Mouse (Mus musculus): ENCODE results near the gene Ctnnbl1. TPM values are rescaled to one million over a fixed set of nuclear protein-coding genes. Genes with fewer than 3 reads are reported as not detected.

Gene Ctnnbl1
- total and polyA plus RNA-seq, 3 experiments = 6.7 to 10.7 (median 10.1) TPM

DNA sequence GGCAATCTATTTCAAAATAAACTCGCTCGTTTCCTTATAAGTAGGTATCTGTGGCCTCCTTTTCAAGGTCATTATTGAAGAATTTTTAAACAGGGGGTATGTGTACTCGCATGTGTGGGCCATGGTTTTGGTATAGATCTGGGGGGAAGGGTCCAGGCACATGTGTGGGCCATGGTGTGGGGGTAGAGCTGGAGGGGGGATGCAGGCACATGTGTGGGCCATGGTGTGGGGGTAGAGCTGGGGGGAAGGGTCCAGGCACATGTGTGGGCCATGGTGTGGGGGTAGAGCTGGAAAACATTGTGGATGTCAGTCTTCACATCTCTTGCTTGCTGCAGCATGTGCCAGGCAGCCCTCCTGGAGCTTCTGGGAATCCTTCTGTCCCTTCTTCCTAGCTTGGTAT, 129.9 kb downstream of the Ctnnbl1 start:
- Histone ChIP-seq H3K27me3 (ENCODE audit: control insufficient read depth, insufficient read depth, low read length) (no peaks in the 10 kb centered on the region), H3K4me3 (no peak overlapping the region), H3K9ac (ENCODE audit: low read depth, low read length) (no peak overlapping the region), H3K4me1 (ENCODE audit: control insufficient read depth, insufficient read depth, low read length) (peaks cover 3% of the 10 kb centered on the region; the same call in 1 of the 2 replicates), H3K36me3 (ENCODE audit: control insufficient read depth, insufficient read depth, low read length) (no peaks in the 10 kb centered on the region), H3K79me2 (replicated peaks; ENCODE audit: control insufficient read depth, insufficient read depth, low read length) (no peaks in the 10 kb centered on the region), H3K27ac (no peak overlapping the region)
- intact Hi-C loops (cut with DNase I) = no loop called here
- DNase-seq = no peak
- WGBS = 99% methylated on average over 3 of the region's 3 CpGs
- TF ChIP-seq EP300 (IDR thresholded peaks at IDR 0.05; ENCODE audit: insufficient read depth, low read depth, low read length) = no peak
- no peak for TF ChIP-seq POLR2A (IDR thresholded peaks at IDR 0.05; ENCODE audit: insufficient read depth, low read depth, low read length)
- no peak for TF ChIP-seq CTCF (IDR thresholded peaks at IDR 0.05)

DNA sequence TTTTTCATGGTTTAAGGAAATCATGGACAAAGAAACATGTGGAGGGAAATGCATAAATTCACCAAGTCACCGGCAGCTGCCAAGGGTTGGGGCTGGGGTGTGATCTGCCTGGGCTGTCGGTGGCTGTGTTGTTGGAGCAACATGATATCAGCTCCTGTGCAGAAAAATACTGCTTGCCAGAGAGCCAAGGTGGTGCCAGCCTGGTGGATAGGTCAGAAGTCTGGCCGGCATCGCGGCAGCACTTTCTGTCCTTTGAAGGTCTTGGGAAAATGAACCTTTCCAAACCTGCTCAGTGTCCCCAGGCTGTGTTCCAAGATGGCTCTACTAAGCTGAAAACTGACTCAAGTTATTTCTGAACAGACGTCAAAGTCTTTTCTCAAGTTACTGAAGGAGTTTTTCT, 133.0 kb downstream of the Ctnnbl1 start:
- no peaks in the 10 kb centered on the region for H3K36me3 ChIP-seq (ENCODE audit: control insufficient read depth, insufficient read depth, low read length)
- H3K9ac ChIP-seq (ENCODE audit: low read depth, low read length) = no peak overlapping the region
- H3K79me2 ChIP-seq (replicated peaks; ENCODE audit: control insufficient read depth, insufficient read depth, low read length) = no peaks in the 10 kb centered on the region
- peak; percentile 37 to 63 for DNase-seq
- H3K27ac ChIP-seq = no peak overlapping the region
- intact Hi-C loops (cut with DNase I) = loop anchor here (5.0 kb wide), 2 partner anchors 53 to 118 kb away; no protein-coding TSS in a partner anchor
- H3K27me3 ChIP-seq (ENCODE audit: control insufficient read depth, insufficient read depth, low read length) = no peaks in the 10 kb centered on the region
- 64% methylated on average over 6 of the region's 6 CpGs for WGBS
- no peak overlapping the region for H3K4me3 ChIP-seq
- H3K4me1 ChIP-seq (ENCODE audit: control insufficient read depth, insufficient read depth, low read length) = peaks cover 7% of the 10 kb centered on the region
- peak; percentile 35; the same call in 1 of the 2 replicates for TF ChIP-seq EP300 (IDR thresholded peaks at IDR 0.05; ENCODE audit: insufficient read depth, low read depth, low read length)
- no peak for TF ChIP-seq POLR2A (IDR thresholded peaks at IDR 0.05; ENCODE audit: insufficient read depth, low read depth, low read length)

DNA sequence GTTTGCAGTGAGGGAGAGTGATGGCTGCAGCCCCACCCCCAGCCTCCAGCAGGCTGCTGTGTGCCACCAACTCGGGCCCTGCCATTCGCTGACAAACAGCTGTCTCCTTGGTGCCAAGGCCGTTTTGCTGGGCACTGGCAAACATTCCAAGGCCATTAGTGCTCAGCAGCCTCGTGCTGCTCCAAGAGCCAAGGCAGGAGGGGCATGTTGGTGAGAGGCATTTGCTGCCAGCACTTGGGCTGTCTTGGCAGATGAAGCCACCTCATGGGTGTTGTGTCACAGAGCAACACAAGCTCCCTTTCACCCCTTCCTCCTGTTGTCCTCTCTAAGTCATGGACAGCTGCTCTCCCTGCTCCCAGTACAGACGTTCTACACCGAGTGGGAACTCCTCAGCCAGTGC, 136.0 kb downstream of the Ctnnbl1 start:
- peak overlapping the region; percentile 29; the same call in 1 of the 2 replicates for H3K27ac ChIP-seq
- no peaks in the 10 kb centered on the region for H3K79me2 ChIP-seq (replicated peaks; ENCODE audit: control insufficient read depth, insufficient read depth, low read length)
- peaks cover 7% of the 10 kb centered on the region for H3K4me1 ChIP-seq (ENCODE audit: control insufficient read depth, insufficient read depth, low read length)
- peak; percentile 56 to 83 for DNase-seq
- no peaks in the 10 kb centered on the region for H3K36me3 ChIP-seq (ENCODE audit: control insufficient read depth, insufficient read depth, low read length)
- no peak overlapping the region for H3K4me3 ChIP-seq
- WGBS = 51% methylated on average over 6 of the region's 6 CpGs
- TF ChIP-seq POLR2A (IDR thresholded peaks at IDR 0.05; ENCODE audit: insufficient read depth, low read depth, low read length) (no peak), EP300 (IDR thresholded peaks at IDR 0.05; ENCODE audit: insufficient read depth, low read depth, low read length) (peak; percentile 97)
- no peak overlapping the region for H3K9ac ChIP-seq (ENCODE audit: low read depth, low read length)
- no peaks in the 10 kb centered on the region for H3K27me3 ChIP-seq (ENCODE audit: control insufficient read depth, insufficient read depth, low read length)
- intact Hi-C loops (cut with DNase I) = loop anchor here (5.0 kb wide), 2 partner anchors 56 to 121 kb away; no protein-coding TSS in a partner anchor

DNA sequence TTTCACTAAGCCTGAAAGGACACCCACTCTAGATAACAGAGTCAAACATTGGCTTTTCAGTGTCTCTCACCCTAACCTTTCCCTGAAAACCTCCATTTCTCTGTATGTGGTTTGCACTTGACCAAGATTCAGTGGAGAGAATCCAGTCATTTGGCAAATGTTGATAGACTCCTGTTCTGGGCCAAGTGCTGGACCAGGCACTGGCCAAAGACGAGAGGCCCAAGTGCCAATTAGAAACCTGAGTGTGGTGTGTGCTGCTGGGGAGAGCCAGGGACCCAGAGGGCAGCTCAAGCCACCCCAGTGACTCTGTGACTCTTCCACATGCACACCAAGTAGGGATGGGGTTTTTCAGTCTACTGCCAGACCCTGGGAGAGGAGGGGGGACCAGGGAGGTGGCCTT, 136.5 kb downstream of the Ctnnbl1 start:
- H3K4me1 ChIP-seq (ENCODE audit: control insufficient read depth, insufficient read depth, low read length) = peaks cover 7% of the 10 kb centered on the region
- H3K27me3 ChIP-seq (ENCODE audit: control insufficient read depth, insufficient read depth, low read length) = no peaks in the 10 kb centered on the region
- H3K79me2 ChIP-seq (replicated peaks; ENCODE audit: control insufficient read depth, insufficient read depth, low read length) = no peaks in the 10 kb centered on the region
- no peak overlapping the region for H3K9ac ChIP-seq (ENCODE audit: low read depth, low read length)
- peak in 1 of 2 experiments; percentile 14 for DNase-seq
- intact Hi-C loops (cut with DNase I) = loop anchor here (5.0 kb wide), 2 partner anchors 56 to 121 kb away; no protein-coding TSS in a partner anchor
- H3K4me3 ChIP-seq = no peak overlapping the region
- WGBS = 58% methylated on average over 1 of the region's 1 CpGs
- no peaks in the 10 kb centered on the region for H3K36me3 ChIP-seq (ENCODE audit: control insufficient read depth, insufficient read depth, low read length)
- TF ChIP-seq EP300 (IDR thresholded peaks at IDR 0.05; ENCODE audit: insufficient read depth, low read depth, low read length) = no peak
- no peak for TF ChIP-seq POLR2A (IDR thresholded peaks at IDR 0.05; ENCODE audit: insufficient read depth, low read depth, low read length)
- TF ChIP-seq CTCF (IDR thresholded peaks at IDR 0.05) = no peak
- peak overlapping the region; percentile 29; the same call in 1 of the 2 replicates for H3K27ac ChIP-seq

DNA sequence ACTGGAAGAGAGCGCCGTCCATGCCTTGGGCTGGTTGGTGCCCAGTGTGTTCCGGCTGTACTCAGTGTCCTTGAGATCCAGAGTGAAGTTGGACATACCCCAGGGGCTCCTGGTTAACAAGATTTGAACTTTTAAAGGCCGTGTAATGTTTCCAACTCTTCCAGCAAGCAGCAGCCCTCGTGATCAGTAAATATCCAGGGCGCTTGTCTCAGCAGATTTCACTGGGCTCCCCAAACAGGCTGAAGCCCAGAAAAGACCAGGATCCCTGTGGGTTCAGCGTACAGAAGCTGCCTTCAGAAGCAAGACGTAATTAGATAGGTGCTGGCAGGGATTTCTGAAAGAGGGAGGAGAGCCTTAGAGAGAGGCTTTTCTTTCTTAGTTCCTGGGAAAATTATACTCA, 137.9 kb downstream of the Ctnnbl1 start:
- 74% methylated on average over 8 of the region's 8 CpGs for WGBS
- no peak overlapping the region for H3K4me3 ChIP-seq
- DNase-seq = no peak
- no peak overlapping the region for H3K27ac ChIP-seq
- no peaks in the 10 kb centered on the region for H3K79me2 ChIP-seq (replicated peaks; ENCODE audit: control insufficient read depth, insufficient read depth, low read length)
- intact Hi-C loops (cut with DNase I) = no loop called here
- no peaks in the 10 kb centered on the region for H3K36me3 ChIP-seq (ENCODE audit: control insufficient read depth, insufficient read depth, low read length)
- peaks cover 5% of the 10 kb centered on the region for H3K4me1 ChIP-seq (ENCODE audit: control insufficient read depth, insufficient read depth, low read length)
- no peak overlapping the region for H3K9ac ChIP-seq (ENCODE audit: low read depth, low read length)
- TF ChIP-seq CTCF (IDR thresholded peaks at IDR 0.05) (no peak), EP300 (IDR thresholded peaks at IDR 0.05; ENCODE audit: insufficient read depth, low read depth, low read length) (no peak)
- no peaks in the 10 kb centered on the region for H3K27me3 ChIP-seq (ENCODE audit: control insufficient read depth, insufficient read depth, low read length)

DNA sequence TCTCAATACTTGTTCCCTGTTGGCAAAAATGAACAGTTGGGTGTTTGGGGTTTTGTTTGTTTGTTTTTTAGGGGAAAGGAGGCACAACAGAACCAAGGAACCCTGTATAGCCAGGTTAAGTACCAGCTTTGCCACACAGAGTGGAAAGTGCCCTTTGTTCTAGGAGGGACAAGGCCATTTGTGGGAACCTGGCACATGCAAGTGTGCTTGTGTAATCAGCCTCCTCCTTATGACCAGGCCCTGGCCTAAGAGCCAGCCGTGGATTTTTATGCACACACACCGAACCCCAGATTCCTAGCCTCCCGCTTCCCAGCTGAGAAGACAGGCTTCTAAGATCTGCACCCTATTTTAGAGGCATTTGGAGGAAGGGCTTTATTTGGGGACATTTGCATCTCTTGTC, 140.2 kb downstream of the Ctnnbl1 start:
- intact Hi-C loops (cut with DNase I) = no loop called here
- Histone ChIP-seq H3K9ac (ENCODE audit: low read depth, low read length) (no peak overlapping the region), H3K79me2 (replicated peaks; ENCODE audit: control insufficient read depth, insufficient read depth, low read length) (no peaks in the 10 kb centered on the region), H3K27ac (no peak overlapping the region), H3K4me1 (ENCODE audit: control insufficient read depth, insufficient read depth, low read length) (peaks cover 5% of the 10 kb centered on the region), H3K36me3 (ENCODE audit: control insufficient read depth, insufficient read depth, low read length) (no peaks in the 10 kb centered on the region), H3K4me3 (no peak overlapping the region), H3K27me3 (ENCODE audit: control insufficient read depth, insufficient read depth, low read length) (no peaks in the 10 kb centered on the region)
- WGBS = 93% methylated on average over 3 of the region's 3 CpGs
- DNase-seq = no peak
- TF ChIP-seq CTCF (IDR thresholded peaks at IDR 0.05) = no peak
- TF ChIP-seq EP300 (IDR thresholded peaks at IDR 0.05; ENCODE audit: insufficient read depth, low read depth, low read length) = no peak
- TF ChIP-seq POLR2A (IDR thresholded peaks at IDR 0.05; ENCODE audit: insufficient read depth, low read depth, low read length) = no peak

All from heart, adult 2 months (tissue).